Mouse (Mus musculus) MN1 (cell line): Measurements from ENCODE around the gene Lmod3.
A peak's percentile ranks its signal among the peaks of the same experiment; 100 is the strongest.

Source experiments
- DNase-seq: peaks from one replicate; pipeline ENCODE4 v3.0.0-alpha.2; 2016; ENCODE audit warnings: low spot score

Gene Lmod3

DNA sequence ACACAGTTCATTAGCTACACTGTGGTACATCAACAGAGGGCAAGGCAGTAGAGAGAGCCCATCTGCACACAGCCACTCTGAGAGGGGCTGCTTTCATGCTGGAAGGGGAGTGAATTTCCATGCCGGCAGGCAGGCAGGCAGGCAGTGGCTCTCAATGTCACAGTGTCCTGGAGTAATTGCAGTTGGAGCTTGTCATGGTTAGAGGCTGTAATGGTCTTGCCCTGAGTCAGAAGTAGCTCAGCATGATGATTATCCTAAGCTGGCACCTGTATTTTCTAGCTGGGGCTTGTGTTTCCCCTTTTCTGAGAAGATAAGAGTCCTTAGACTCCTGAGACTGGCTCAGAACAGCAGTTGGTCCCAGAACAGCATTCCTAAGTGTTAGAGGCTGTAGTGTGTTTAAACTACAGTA is 26.5 kb downstream of the Lmod3 start:
- no peak for DNase-seq

DNA sequence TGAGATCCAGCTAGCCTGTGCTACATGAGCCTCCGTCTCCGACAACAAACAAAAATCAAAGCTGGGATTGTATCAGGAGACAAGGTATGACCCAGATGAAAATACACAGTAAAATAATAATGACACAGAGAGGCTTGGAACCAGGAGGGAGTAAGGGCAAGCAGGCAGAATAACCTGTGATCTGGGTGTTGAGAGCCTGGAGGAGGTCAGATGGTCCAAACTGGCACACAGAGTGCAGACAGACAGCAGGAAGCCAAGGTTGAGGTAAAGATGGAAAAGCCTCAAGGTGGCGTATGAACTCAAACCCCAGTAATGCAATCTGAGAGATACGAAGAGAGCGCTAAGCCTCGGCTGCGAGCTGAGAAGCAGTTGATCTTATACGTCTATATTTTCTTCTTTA is 28.1 kb downstream of the Lmod3 start:
- DNase-seq: no peak

DNA sequence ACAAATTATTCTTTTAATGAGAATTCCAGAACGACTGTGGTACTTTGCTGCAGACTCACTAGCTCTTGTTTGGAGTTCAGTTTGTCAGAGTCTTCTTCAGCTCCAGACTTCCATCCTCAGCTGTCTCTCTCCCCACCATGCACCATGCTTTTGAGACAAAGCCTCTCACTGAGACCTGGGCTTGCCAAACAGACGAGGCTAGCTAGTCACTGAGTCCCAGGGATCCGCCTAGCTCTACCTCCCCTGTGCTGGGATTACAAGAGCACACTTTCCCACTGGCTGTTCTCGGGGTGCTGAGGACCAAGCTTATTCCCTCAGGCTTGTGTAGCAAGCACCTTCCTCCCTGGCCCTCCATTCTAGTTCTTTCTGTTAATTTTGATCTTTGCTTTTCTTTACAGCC is 29.0 kb downstream of the Lmod3 start:
- DNase-seq: no peak

DNA sequence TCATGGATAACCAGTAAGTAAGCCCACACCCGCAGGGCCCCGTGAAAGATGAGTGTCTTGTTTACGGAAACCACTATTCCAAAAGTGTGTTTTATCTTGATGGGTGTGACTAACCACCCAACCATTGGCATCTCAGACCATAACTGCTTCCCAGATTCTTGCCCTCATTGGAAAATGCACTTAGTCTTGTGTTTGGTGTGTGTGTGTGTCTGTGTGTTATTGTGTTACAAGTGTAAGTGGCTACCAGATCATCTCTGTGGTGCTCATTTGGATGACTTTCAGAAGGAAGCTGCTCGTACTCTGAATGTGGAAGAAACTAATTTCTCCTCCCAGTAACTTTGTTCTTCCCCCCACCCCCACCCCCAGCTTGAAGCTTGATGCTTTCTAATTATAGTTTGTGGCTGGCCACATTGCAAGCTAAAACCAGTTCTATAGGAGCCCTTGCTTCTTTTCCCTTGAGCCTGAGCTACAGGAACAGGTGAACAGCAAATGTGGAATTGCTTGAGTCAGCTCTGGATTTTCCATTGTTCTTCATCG is 29.6 kb downstream of the Lmod3 start:
- DNase-seq: no peak

DNA sequence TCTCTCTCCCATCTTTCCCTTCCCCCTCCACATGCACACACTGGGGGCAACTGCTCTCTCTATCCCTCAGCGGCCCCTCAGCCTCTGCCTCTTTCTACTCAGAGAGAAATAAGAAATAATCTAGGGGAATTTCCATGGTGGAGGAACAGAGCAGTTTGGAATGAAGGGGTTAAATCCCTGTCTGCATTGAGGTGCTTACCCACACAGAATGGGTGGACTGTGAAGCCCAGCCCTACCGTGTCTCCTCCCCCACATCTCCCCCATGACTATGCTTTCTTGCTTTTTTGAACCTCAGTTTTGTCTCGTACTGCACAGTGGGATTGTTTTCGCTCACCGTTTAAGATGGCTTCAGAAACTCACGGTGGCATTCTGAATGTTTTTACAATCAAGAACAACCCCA is 30.2 kb downstream of the Lmod3 start:
- DNase-seq: no peak

DNA sequence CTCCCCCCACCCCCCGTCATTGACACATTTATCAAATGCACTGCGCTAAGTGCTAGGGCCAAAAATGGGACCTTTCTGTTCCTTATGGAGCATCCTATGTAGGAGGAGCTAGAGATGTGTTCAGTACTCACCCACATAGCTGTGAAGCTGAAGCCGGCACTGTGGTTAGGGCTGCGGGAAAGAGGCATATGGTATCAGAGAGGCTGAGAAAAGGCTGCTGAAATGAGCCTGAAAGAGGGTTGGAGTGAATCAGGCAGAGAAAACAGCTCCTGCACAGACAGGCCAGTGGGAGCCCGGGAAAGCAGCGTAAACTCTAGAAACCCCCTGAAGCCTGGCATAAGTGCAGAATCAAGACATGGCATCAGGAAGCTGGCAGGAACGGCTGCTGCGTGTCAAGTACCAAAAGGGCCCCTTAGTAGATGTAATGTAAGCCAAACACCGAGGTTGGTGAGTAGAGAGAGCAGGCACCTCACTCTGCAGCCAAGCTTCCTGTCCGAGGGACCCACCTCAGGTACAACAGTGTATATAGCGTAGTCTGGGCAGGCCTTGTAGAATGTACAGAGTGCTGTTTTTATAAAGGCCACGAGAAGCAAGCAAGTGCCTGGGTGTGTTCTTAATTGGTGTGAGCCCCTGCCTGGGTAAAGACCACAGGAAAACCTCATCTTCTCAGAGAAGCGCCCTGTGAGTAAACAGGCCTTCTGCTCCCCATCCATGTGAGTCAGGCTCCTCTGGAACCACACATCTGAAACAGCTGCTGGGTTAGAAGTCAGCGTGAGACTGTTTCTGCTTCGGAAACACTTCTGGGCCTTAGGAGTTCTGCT is 31.1 kb downstream of the Lmod3 start:
- no peak for DNase-seq

DNA sequence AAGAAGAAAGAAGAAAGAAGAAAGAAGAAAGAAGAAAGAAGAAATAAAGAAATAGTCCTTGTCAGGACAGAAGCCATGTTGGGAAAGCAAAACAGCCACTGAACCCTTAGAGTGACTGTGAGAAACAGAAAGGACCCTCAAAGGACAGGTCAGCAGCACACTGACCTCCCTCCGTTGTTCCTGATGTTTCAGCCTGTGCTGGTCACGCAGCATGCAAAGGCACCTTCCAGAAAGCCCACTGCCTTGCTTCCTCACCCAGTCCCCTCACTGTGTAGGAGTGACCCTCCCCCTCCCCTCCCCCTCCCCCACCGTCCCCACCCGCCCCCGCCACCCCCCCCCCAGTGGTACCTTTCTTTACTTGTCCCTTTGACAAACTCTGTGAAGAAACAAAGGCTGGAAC is 31.9 kb downstream of the Lmod3 start:
- DNase-seq: no peak

DNA sequence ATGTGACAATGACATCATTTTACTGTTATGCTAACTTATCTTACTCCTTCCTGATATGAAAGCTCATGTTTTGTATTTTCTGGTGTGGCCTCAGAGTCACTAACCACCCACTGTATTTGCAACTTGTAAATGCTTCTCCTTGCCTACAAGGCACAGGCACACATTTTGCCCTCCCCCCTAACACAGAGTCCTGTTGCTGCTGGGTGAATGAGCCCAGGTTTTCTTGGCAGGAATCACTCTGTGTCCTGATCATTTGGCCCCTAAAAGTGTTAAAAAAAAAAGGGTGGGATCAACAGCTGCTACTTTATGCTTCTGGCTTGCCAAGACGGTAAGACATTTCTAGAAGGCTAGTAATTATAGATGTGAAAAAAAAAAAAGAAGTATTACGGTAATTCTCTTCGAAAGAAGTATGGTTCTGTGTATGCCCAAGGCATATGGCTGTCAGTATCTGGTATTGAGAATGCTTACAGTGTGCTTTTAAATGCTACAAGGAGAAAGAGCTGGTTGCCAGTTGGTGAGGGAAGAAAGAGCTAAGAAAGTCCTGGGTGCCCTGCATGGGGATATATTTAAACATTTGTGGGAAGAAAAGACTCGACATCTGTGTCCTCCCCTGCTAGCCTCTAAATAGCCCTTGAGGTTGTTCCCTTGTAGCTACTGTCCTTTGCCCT is 36.3 kb downstream of the Lmod3 start:
- no peak for DNase-seq

DNA sequence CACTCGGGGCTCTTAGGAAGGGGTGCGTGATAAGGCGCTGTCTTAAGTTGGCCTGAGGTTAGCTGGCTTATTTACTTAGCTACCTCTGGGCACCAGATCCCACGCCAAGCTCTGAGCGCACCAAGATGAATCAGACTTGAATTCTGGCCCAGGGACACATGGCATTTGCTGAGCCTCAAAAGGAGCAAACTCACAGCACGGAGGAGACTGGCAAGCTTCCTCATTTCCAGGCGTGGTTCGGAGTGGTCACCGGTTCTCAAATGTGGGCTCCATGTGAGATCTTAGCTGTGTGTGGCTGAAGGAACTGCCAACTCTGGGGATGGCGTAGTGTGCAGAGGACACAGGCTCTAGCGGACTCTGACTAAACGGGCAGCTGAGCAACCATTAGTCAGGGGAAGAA is 40.6 kb downstream of the Lmod3 start:
- peak; percentile 61 for DNase-seq

DNA sequence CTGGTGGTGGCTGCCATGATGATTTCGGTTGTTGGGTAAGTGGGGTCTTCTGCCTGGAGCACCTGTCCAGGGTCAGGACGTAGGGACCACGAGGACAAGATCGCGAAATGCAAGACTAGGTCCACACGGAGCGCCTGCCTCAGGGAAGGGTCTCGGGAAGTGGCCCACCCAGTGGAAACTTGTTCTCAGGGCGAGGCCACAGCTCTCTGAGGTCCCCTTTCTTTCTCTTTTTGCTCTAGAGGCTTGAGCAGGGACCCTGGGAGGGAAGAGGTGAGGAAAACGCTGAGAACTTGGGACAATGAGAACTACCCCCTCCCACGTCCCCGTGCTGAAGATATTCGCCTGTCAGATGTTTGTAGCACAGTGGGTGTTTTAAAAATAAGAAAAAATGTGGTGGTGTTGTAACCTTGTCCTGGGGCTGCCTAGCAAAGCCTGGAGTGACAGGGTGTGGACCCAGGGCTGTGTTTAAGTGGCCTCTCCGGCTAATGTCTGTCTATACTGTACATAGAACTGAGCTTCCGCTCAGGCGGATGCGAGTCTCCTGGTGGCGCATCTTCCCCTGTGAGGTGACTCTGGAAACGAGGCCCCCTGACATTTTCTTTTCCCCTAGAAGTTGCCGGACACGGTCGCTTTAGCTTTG is 41.5 kb downstream of the Lmod3 start:
- DNase-seq: peak; percentile 55

DNA sequence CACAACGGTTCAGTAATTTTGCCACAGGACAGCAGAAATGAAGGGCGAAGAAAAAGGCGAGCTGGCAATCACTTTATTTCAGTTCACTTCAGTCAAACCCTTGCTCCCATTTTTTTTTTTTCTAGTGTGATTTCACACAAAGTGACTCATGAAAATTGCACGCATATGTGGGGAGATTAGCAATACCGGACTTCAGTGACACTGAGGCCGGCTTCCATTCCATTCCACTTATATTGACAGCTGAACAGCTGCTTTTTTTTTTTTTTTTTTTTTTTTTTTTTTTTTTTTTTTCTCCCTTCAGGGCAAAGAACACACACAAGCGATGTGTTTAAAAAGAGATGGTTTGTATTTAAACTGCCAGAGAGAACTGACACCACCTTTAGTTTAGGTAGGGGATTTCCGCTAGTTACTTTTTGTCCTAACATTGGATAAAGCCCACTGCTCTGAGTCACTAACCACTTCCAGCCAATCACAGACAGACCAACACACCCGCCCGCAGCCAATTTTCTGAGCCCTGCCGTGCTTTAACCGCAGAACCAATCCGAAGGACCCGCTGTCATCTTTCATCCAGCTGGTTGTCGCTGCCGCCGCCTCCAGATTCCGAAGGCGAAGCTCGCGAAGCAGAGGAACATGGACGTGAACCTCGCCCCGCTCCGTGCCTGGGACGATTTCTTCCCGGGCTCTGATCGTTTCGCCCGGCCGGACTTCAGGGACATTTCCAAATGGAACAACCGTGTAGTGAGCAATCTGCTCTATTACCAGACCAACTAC is 42.2 kb downstream of the Lmod3 start, which contains the start of gene Arl6ip5:
Gene Arl6ip5, plus strand, starts transcription at position 499 of the 771 bp plus-strand sequence.
- peak; percentile 94 for DNase-seq

DNA sequence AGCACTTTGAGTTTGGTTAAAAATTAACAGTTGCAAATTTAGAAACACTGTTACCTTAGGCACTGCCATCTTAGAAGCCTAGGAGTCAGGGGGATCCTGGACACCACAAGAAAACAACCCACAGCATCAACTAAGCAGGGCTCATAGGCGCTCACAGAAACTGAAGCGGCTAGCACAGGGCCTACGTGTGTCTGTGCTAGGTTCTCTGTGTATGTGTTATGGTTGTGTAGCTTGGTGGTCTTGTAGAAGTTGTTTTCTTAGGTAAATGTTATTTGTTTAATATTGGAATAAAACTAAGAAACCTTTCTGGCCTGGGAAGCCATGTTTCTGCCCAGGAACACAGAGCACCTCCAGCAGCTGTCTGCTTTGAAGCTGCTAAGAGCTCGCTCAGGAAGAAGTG is 42.8 kb downstream of the Lmod3 start:
- no peak for DNase-seq

DNA sequence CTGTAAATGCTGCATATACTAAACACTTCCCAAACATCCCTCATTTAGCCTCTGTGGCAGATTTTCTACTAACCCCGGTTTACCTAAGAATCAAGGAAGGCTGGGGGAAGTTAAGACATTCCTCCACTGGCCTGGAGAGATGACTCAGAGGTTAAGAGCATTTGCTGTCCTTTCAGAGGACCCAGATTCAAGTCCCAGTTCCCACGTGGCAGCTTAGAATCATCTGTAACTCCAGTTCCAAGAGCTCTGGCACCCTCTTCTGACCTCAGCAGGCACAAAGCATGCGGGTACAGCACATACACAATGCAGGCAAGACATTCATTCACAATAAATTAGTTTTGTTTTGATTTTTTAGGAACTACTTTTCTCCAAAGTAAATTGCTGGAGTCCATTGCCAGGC is 43.4 kb downstream of the Lmod3 start:
- peak; percentile 19 for DNase-seq

DNA sequence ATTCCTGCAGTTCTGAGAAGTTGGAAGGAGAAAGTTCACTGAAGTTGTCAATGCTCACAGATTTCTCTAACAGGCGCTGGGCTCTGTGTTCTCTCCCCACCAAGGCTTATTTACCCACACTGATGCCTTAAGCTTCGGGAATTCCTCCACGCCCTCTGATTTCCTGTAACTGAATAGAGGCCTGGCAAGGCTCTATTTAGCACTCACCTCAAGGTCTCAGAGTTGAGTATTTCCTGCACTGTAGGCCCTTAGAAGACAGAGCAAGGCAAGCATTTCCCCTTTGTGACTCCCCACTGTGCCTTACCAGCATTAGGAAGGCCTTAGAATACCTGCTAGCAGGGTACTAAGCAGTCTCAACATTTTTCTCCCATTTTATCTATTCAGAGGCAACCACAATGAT is 44.2 kb downstream of the Lmod3 start:
- no peak for DNase-seq

DNA sequence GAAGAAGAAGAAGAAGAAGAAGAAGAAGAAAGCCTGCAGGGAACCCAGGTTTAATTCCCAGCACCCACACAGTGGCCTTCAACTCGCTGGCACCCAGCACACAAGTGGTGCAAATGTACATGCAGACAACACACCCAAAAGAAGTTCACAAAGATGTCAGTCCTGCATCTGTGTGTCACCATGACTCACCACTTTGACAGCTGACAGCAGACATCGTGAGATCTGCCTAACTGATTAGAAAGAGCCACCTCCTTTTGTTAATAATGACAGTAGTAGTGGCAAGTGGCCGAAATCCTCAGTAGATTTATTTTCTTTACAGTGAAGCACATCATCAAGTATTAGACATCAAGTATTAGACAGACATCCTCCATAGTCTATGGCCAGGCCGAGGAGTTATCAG is 45.5 kb downstream of the Lmod3 start:
- DNase-seq: peak; percentile 33

DNA sequence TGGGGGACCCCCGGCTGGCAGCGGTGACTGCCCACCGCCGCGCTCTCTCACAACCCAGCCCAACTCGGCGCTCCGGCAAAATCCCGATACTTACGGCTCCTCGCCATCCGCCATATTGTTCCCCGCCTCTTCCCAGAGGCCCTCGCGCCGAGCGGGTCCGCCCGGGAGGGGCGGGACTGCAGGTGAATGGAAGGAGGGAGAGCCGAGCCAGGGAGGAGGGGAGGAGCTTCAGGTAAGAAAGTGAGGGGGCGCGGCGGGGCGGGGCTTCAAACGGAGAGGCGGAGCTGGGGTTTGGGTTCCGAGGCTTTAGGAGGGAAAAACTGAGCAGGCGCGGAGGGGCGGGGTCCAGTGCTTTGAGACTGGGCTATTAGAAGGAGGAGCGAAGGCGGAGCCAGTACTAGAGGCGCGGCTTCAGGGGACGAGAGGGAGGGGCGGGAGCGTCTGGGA is 47.1 kb downstream of the Lmod3 start, which contains the start of gene Uba3:
Gene Uba3, minus strand, starts transcription at position 209 of the 447 bp plus-strand sequence.
- DNase-seq: peak; percentile 98

DNA sequence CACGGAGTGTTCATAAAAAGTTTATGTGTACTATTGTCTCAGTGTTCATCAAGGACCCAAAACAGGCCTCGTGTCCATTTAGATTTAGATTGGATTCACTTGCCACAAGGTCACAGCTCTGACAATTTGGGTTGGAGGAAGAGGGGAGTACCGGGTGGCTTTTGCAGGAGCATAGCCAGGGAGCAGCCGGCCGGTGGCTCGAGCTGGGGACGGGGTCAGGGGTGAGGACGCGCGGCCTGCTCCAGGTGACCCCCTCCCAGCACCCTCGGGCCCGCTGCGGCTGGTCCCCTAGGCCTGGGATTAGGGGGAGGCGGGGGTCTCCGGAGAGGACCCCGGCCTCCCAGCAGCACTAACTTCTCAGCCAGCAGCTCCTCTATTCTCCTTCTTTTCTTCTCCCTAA is 47.6 kb downstream of the Lmod3 start:
- no peak for DNase-seq

DNA sequence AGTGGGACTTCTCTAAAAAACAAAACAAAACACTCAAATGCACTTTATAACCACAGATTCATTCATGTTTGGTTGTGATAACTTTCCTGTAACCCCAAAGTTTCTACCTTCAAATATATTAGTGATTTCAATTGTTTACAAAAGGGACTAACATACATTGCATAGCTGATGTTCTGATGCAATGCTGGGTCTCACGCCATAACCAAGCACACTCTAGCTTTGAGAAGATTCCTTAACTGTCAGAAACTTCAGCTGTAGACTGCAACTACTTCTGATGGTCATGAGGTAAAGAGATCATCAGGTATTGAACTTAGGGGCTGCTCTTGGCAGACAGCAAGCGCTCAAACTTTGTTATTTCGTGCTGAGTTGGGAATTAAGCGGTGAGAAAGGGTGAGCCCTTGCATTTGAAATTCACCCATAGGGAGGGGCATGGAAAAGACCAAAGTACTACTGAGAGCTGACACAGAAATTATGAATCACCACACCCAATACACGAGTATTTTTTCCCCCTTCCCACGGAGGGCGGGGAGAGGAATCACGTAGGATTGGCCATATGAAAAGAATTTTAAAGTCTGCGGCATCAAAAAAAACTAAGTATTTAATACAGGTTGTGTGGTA is 48.2 kb downstream of the Lmod3 start:
- DNase-seq: peak; percentile 26

DNA sequence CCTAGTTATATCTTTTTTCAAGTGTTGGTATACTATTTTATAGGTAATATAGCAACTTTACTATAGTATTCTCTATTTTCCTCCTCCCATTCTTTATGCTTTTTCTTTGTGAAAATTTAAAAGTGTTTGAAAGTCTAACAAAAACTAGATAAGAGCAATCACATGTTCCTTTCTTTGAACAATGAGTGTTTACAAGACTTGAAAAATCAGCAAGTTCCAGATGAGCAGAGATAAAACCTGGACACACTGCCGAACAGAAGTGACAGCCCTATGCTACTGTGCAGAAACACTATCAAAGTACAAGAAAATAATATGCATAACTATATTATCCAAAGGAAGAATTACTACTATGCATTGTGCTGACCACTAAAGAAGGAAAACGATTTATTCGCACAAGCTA is 50.1 kb downstream of the Lmod3 start:
- DNase-seq: no peak

DNA sequence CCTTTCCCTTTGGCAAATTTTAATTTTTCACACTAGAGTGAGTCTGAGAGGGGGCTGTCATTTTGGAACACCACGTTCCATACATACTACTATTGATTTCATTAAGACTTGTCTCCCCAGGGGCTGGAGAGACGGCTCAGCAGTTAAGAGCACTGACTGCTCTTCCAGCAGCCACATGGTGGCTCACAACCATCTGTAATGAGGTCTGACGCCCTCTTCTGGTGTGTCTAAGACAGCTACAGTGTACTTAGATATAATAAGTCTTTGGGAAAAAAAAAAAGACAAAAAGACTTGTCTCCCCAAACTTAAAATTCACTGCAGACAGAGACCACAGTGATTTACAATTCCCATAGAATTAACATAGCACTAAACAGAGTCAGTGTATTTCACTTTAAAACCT is 52.1 kb downstream of the Lmod3 start:
- no peak for DNase-seq
